Mouse (Mus musculus) MEL (cell line): ENCODE measurements around the gene Prpf8. TPM values are rescaled to one million over a fixed set of nuclear protein-coding genes. Genes with fewer than 3 reads are reported as not detected.

ENCODE experiments used
- DNase-seq: peaks from one replicate; pipeline ENCODE4 v3.0.0; 2011; ENCODE audit warnings: low read depth, low spot score
- H3K27ac ChIP-seq: 2 replicates; pipeline ENCODE4 v1.5.1; 2012; ENCODE audit warnings: low read depth, mild to moderate bottlenecking, control low read depth, low read length, moderate library complexity; ENCODE audit not compliant: control insufficient read depth
- H3K27me3 ChIP-seq, 2 experiments: fragments of 150-350 bp in 1 of 2; sonication (generic) in 1 of 2; 2 replicates each; pipeline ENCODE4 v1.6.1; 2012; ENCODE audit warnings: low read length in 2 of 2, mild to moderate bottlenecking in 2 of 2, improper control_type of control experiment in 1 of 2, moderate library complexity in 1 of 2; ENCODE audit not compliant: insufficient read depth in 2 of 2, control insufficient read depth in 1 of 2
- H3K36me3 ChIP-seq, 2 experiments: 2 replicates each; pipeline ENCODE4 v1.6.1; 2012 to 2014; ENCODE audit warnings: low read length in 2 of 2, improper control_type of control experiment in 1 of 2, inconsistent platforms in 1 of 2, mild to moderate bottlenecking in 1 of 2; ENCODE audit not compliant: insufficient read depth in 2 of 2, control insufficient read depth in 1 of 2
- H3K4me1 ChIP-seq, 2 experiments: fragments of 150-350 bp in 1 of 2; sonication (generic) in 1 of 2; 2 replicates each; pipeline ENCODE4 v1.6.1; 2012; ENCODE audit warnings: low read length in 2 of 2, improper control_type of control experiment in 1 of 2, mild to moderate bottlenecking in 1 of 2; ENCODE audit not compliant: insufficient read depth in 2 of 2, control insufficient read depth in 1 of 2
- H3K4me3 ChIP-seq, 2 experiments: fragments of 150-350 bp in 1 of 2; sonication (generic) in 1 of 2; 2 replicates each; pipeline ENCODE4 v1.5.1; 2012; ENCODE audit warnings: low read depth in 2 of 2, low read length in 2 of 2, mild to moderate bottlenecking in 2 of 2, moderate library complexity in 2 of 2, control low read depth in 1 of 2, improper control_type of control experiment in 1 of 2; ENCODE audit not compliant: control insufficient read depth in 1 of 2, insufficient read depth in 1 of 2
- H3K79me2 ChIP-seq: 2 replicates; pipeline ENCODE4 v1.6.1; 2012; ENCODE audit warnings: mild to moderate bottlenecking, low read length, moderate library complexity; ENCODE audit not compliant: control insufficient read depth, poor library complexity, insufficient read depth
- H3K9ac ChIP-seq: 2 replicates; pipeline ENCODE4 v1.6.1; 2012; ENCODE audit warnings: low read depth, mild to moderate bottlenecking, control low read depth, low read length, moderate library complexity; ENCODE audit not compliant: control insufficient read depth, poor library complexity, severe bottlenecking
- H3K9me3 ChIP-seq: fragments of 150-350 bp; sonication (generic); replicated peaks from 2 replicates; pipeline ENCODE4 v1.6.1; 2012; ENCODE audit warnings: mild to moderate bottlenecking, low read length, improper control_type of control experiment, moderate library complexity; ENCODE audit not compliant: insufficient read depth
- CHD2 ChIP-seq: IDR thresholded peaks from 2 replicates; pipeline ENCODE4 v1.6.1; 2011; ENCODE audit warnings: low read length, improper control_type of control experiment
- CTCF ChIP-seq, 3 experiments: IDR thresholded peaks in 2 of 3; conservative IDR thresholded peaks in 1 of 3; 2 replicates each; pipeline ENCODE4 v1.5.1; 2011 to 2012; ENCODE audit warnings: low read length in 3 of 3, low read depth in 2 of 3, mild to moderate bottlenecking in 2 of 3, improper control_type of control experiment in 1 of 3, inconsistent platforms in 1 of 3, mixed read lengths in 1 of 3, moderate library complexity in 1 of 3; ENCODE audit not compliant: control insufficient read depth in 1 of 3, insufficient read depth in 1 of 3, poor library complexity in 1 of 3, severe bottlenecking in 1 of 3
- E2F4 ChIP-seq: IDR thresholded peaks from 2 replicates; pipeline ENCODE4 v1.6.1; 2011; ENCODE audit warnings: low read depth, low read length, improper control_type of control experiment, borderline replicate concordance
- ELF1 ChIP-seq: IDR thresholded peaks from 2 replicates; pipeline ENCODE4 v1.6.1; 2014; ENCODE audit warnings: low read depth, mild to moderate bottlenecking, inconsistent platforms, low read length, improper control_type of control experiment, moderate library complexity
- GATA1 ChIP-seq: IDR thresholded peaks from 2 replicates; pipeline ENCODE4 v1.6.1; 2011; ENCODE audit warnings: low read depth, low read length, improper control_type of control experiment
- JUND ChIP-seq: IDR thresholded peaks from 2 replicates; pipeline ENCODE4 v1.6.1; 2011; ENCODE audit warnings: low read depth, mild to moderate bottlenecking, improper control_type of control experiment, low read length
- MAX ChIP-seq: IDR thresholded peaks from 2 replicates; pipeline ENCODE4 v1.6.1; 2011; ENCODE audit warnings: low read length, improper control_type of control experiment
- MEF2A ChIP-seq: IDR thresholded peaks from 2 replicates; pipeline ENCODE4 v1.6.1; 2014; ENCODE audit warnings: low read depth, mild to moderate bottlenecking, inconsistent platforms, low read length, improper control_type of control experiment; ENCODE audit not compliant: poor library complexity, insufficient replicate concordance, severe bottlenecking; ENCODE audit errors: extremely low read depth
- MYC ChIP-seq: IDR thresholded peaks from 2 replicates; pipeline ENCODE4 v1.6.1; 2011; ENCODE audit warnings: low read depth, mild to moderate bottlenecking, low read length, improper control_type of control experiment, moderate library complexity
- NELFE ChIP-seq: IDR thresholded peaks from 2 replicates; pipeline ENCODE4 v1.6.1; 2011; ENCODE audit warnings: low read depth, low read length, improper control_type of control experiment
- NRF1 ChIP-seq: IDR thresholded peaks from 2 replicates; pipeline ENCODE4 v1.6.1; 2014; ENCODE audit warnings: low read depth, mild to moderate bottlenecking, inconsistent platforms, low read length, improper control_type of control experiment, moderate library complexity; ENCODE audit not compliant: poor library complexity, insufficient read depth, severe bottlenecking
- POLR2A ChIP-seq, 2 experiments: IDR thresholded peaks; 2 replicates each; pipeline ENCODE4 v1.6.1; 2011 to 2012; ENCODE audit warnings: low read length in 2 of 2, mild to moderate bottlenecking in 2 of 2, control low read depth in 1 of 2, improper control_type of control experiment in 1 of 2, low read depth in 1 of 2, moderate library complexity in 1 of 2; ENCODE audit not compliant: control insufficient read depth in 1 of 2, insufficient read depth in 1 of 2, poor library complexity in 1 of 2
- RCOR1 ChIP-seq: IDR thresholded peaks from 2 replicates; pipeline ENCODE4 v1.6.1; 2012; ENCODE audit warnings: low read depth, mild to moderate bottlenecking, inconsistent platforms, low read length, improper control_type of control experiment
- TBP ChIP-seq: IDR thresholded peaks from 2 replicates; pipeline ENCODE4 v1.8.0; 2011; ENCODE audit warnings: low read depth, low read length, improper control_type of control experiment
- ZMIZ1 ChIP-seq: IDR thresholded peaks from 2 replicates; pipeline ENCODE4 v1.6.1; 2012; ENCODE audit warnings: low read depth, mild to moderate bottlenecking, inconsistent platforms, low read length, improper control_type of control experiment, moderate library complexity
- ZNF384 ChIP-seq: IDR thresholded peaks from 2 replicates; pipeline ENCODE4 v1.6.1; 2012; ENCODE audit warnings: low read depth, mild to moderate bottlenecking, inconsistent platforms, low read length, improper control_type of control experiment
- polyA plus RNA-seq, 2 experiments: library from polyadenylated mRNA; stranded (reverse) in 1 of 2; unstranded in 1 of 2; fragments of >175 nt in 1 of 2; fragments of >200 nt in 1 of 2; gene quantifications; 2 replicates each; pipeline versions ENCODE4 v1.2.1 to v1.2.4; 2012; ENCODE audit warnings: low replicate concordance in 2 of 2, low read depth in 1 of 2; ENCODE audit not compliant: insufficient read length in 2 of 2, insufficient read depth in 1 of 2, missing spikeins in 1 of 2
- total RNA-seq: library from RNA; depleted of rRNA; stranded (reverse); fragments of 300-350 nt; gene quantifications from 2 replicates; pipeline ENCODE4 v1.2.3, GENCODE M21; 2012

Gene Prpf8
- total and polyA plus RNA-seq, 3 experiments = 214 to 644 (median 276) TPM

DNA sequence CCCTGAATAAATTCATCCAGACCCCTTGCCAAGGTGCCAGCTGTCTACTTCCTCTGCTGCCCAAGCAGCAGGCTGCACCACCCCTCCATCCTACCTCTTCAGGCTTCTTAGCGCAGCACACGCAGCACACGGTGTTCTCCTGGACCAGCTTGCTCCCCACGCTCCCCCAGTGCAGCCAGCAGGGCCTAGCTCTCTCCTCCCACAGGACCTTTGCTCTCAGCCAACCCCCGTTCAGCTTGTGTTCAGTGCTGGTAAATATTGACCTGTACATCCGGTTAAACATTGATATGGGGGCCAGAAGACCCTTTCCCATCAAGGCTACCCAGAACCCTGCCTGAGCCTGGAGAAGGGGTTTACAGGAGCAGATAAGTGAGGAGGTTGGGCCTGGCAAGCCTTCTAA lies 47.3 kb upstream of the Prpf8 start, which contains the start of gene Serpinf2:
Gene Serpinf2 (minus strand): TSS at position 229 of the 400 bp plus-strand sequence.
- no peaks in the 10 kb centered on the region for H3K9me3 ChIP-seq
- H3K9ac ChIP-seq = no peak within 1 kb of the TSS
- no peak within 1 kb of the TSS for H3K4me3 ChIP-seq
- no peaks in the 10 kb centered on the region for H3K36me3 ChIP-seq
- H3K27ac ChIP-seq = no peak within 1 kb of the TSS
- no peaks in the 10 kb centered on the region for H3K79me2 ChIP-seq
- no peak for TF ChIP-seq MEF2A
- no peak for TF ChIP-seq POLR2A (IDR thresholded peaks at IDR 0.05; ENCODE audit: control insufficient read depth in 1 of 2, insufficient read depth in 1 of 2, low read depth in 1 of 2, low read length in 2 of 2, poor library complexity in 1 of 2)
- TF ChIP-seq MYC = no peak
- TF ChIP-seq NELFE = no peak
- no peak for TF ChIP-seq RCOR1
- no peak for TF ChIP-seq TBP
- no peak for TF ChIP-seq CHD2
- no peak for TF ChIP-seq ELF1
- TF ChIP-seq, all 39 proteins: peak for 0
- Histone ChIP-seq H3K27me3 (no peaks in the 10 kb centered on the region), H3K4me1 (no peaks in the 10 kb centered on the region)
- no peak for DNase-seq

- Histone ChIP-seq H3K9ac (no peak overlapping the region), H3K4me1 (no peaks in the 10 kb centered on the region), H3K4me3 (no peak overlapping the region), H3K27ac (no peak overlapping the region), H3K27me3 (no peaks in the 10 kb centered on the region), H3K36me3 (no peaks in the 10 kb centered on the region), H3K9me3 (no peaks in the 10 kb centered on the region), H3K79me2 (no peaks in the 10 kb centered on the region)
- no peak for TF ChIP-seq NRF1
- no peak for TF ChIP-seq JUND
- TF ChIP-seq GATA1 = no peak
- TF ChIP-seq ZNF384 = no peak
- TF ChIP-seq MAX = no peak
- no peak for TF ChIP-seq E2F4
- TF ChIP-seq CTCF (IDR thresholded peaks at IDR 0.05 in 2 of 3, conservative IDR thresholded peaks at IDR 0.05 in 1 of 3; ENCODE audit: control insufficient read depth in 1 of 3, insufficient read depth in 1 of 3, low read depth in 2 of 3, low read length in 3 of 3, poor library complexity in 1 of 3, severe bottlenecking in 1 of 3) = no peak
- TF ChIP-seq ELF1 = no peak
- no peak for TF ChIP-seq TBP
- no peak for TF ChIP-seq ZMIZ1
- TF ChIP-seq MEF2A = no peak
- no peak for DNase-seq
Observed at GRCm38 (mm10) chr11:75439951-75440350, 46.7 kb upstream of the Prpf8 start.
